Comparison of ENCODE assay signal across 8 mouse cellular contexts in the genomic region with DNA sequence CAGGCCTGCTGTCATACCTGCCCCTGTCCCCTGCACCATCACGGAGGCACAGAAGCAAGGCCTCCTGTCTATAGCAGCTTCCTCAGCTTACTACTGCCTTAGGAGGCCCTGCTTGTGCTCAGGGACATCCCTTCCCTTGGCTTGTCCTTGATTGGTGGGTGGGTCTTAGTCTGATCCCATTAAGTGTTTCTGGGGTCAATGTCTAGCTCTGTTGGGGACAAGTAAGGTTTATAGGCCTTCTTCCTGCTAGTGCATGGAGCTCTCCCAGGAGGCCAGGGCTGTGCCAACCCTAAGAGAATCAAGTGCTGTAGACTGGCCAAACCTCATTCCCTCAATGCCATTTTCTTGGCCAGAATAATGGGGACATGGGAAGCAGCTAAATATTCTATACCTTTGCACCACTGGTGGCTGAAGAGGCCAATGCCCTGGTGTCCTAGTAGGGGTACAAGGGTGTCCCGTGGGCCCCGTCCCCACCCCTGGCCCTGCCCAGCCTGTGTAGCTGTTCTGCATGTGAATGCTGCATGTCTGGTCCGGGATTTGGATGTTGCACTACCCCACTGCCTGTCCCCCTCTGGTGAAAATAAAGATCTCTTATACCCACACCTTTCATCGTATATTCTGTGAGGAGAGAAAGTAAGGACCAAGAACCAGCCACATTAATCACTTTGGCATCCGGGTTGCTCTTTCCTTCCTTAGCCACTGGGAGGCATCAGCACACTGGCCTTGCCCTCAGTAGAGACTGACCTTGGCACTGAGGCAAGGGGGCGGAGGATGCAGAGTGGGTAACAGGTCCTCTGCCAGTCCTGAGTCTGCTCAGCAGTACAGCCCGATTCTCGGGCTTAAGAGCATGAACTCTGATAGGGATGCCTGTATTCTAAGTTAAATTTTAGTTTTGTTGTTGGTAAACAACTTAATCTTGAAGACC. TPM values are rescaled to one million over a fixed set of nuclear protein-coding genes. Genes with fewer than 3 reads are reported as not detected.
DNase-seq lines count a peak whose midpoint lies in the region; ATAC-seq and TF ChIP-seq lines count a peak whose summit lies in the region.

No protein-coding gene starts in this region.

- no peak overlapping the region for H3K27ac ChIP-seq in forebrain, postnatal 0 days (ENCODE audit: low read depth, low read length)
- H3K27ac ChIP-seq in lung, embryonic 15.5 days, result no peak overlapping the region

- intact Hi-C loops in heart, postnatal 36 days (cut with DNase I), result loop anchor here (1.0 to 5.0 kb wide), 2 partner anchors 102 to 117 kb away; no protein-coding TSS in a partner anchor

- H3K36me3 ChIP-seq in forebrain, postnatal 0 days (ENCODE audit: insufficient read depth), result peaks cover 50% of the 10 kb centered on the region
- peaks cover 35% of the 10 kb centered on the region; the same call in 1 of the 2 replicates for H3K36me3 ChIP-seq in lung, embryonic 15.5 days

- no peaks in the 10 kb centered on the region for H3K9me3 ChIP-seq in forebrain, postnatal 0 days (ENCODE audit: low read length)
- no peaks in the 10 kb centered on the region for H3K9me3 ChIP-seq in lung, embryonic 15.5 days

- DNase-seq in ES-CJ7 (ENCODE audit: low read depth, low spot score), result peak; percentile 62
- DNase-seq in c-Kit-positive CD71-negative TER-119-negative erythroid progenitor cells, embryonic 14.5 days (ENCODE audit: low read depth), result peak; percentile 55
- DNase-seq in forebrain, postnatal 0 days, result peak; percentile 72
- DNase-seq in heart, postnatal 36 days, result peak; percentile 72
- DNase-seq in layer of hippocampus, adult 8-10 months (ENCODE audit: low spot score in 2 of 2), result peak; percentile 45 to 68
- DNase-seq in ovary, postnatal 14 days (ENCODE audit: low spot score), result peak; percentile 70
- DNase-seq in thymus, postnatal 36 days, result peak; percentile 32 to 48

- H3K4me1 ChIP-seq in forebrain, postnatal 0 days (ENCODE audit: insufficient read depth), result no peaks in the 10 kb centered on the region
- no peaks in the 10 kb centered on the region for H3K4me1 ChIP-seq in lung, embryonic 15.5 days

- no peak overlapping the region for H3K4me3 ChIP-seq in forebrain, postnatal 0 days (ENCODE audit: low read depth, low read length)
- no peak overlapping the region for H3K4me3 ChIP-seq in lung, embryonic 15.5 days

- 46% methylated on average over 9 of the region's 9 CpGs for WGBS in forebrain, postnatal 0 days
- 48% methylated on average over 9 of the region's 9 CpGs for WGBS in lung, embryonic 15.5 days

- no peak overlapping the region for H3K9ac ChIP-seq in forebrain, postnatal 0 days
- H3K9ac ChIP-seq in lung, embryonic 15.5 days, result no peak overlapping the region

- peak; percentile 86 for TF ChIP-seq CTCF in forebrain, postnatal 0 days (IDR thresholded peaks at IDR 0.05; ENCODE audit: low read depth)

- peak; percentile 88 for ATAC-seq in forebrain, postnatal 0 days
- ATAC-seq in lung, embryonic 15.5 days (ENCODE audit: borderline replicate concordance, extremely low read depth, low FRiP score, low TSS enrichment), result peak; percentile 77; the same call in 1 of the 2 replicates

- no peaks in the 10 kb centered on the region for H3K27me3 ChIP-seq in forebrain, postnatal 0 days (ENCODE audit: insufficient read depth, low read length)
- H3K27me3 ChIP-seq in lung, embryonic 15.5 days, result no peaks in the 10 kb centered on the region

- no peak overlapping the region for H3K4me2 ChIP-seq in forebrain, postnatal 0 days (ENCODE audit: low read depth)
- no peak overlapping the region for H3K4me2 ChIP-seq in lung, embryonic 15.5 days

RNA-seq across cellular contexts. Expression of gene Eral1, which starts 20.1 kb away (rescaled TPM):
- total RNA-seq in forebrain, postnatal 0 days (2014; rRNA removed), result 27.4 and 30.3 TPM in 2 replicates
- polyA plus RNA-seq in forebrain, postnatal 0 days (2015; fragmentation: Nextera tagmentation; extraction: Ambion mirVana), result 25.5 and 26.7 TPM in 2 replicates
- 10 to 100 TPM; 26.2 to 28.4 TPM for total RNA-seq in heart, postnatal 36 days (2021)
- 10 to 100 TPM; 15.8 to 21.7 (median 21.2) TPM for total RNA-seq in layer of hippocampus, adult 8-10 months (2022)
- 34.3 and 36.4 TPM in 2 replicates for polyA plus RNA-seq in lung, embryonic 15.5 days (2015; fragmentation: Nextera tagmentation; extraction: Ambion mirVana)

RNA-seq across cellular contexts. Expression of gene Flot2, which starts 22.4 kb away (rescaled TPM):
- total RNA-seq in forebrain, postnatal 0 days (2014; rRNA removed), result 77.1 and 83.9 TPM in 2 replicates
- polyA plus RNA-seq in forebrain, postnatal 0 days (2015; fragmentation: Nextera tagmentation; extraction: Ambion mirVana), result 101 and 105 TPM in 2 replicates
- total RNA-seq in heart, postnatal 36 days (2021), result 10 to 100 TPM; 63.5 to 64.3 TPM
- total RNA-seq in layer of hippocampus, adult 8-10 months (2022), result 10 to 100 TPM; 75.9 to 79.8 (median 76.1) TPM
- polyA plus RNA-seq in lung, embryonic 15.5 days (2015; fragmentation: Nextera tagmentation; extraction: Ambion mirVana), result 65.9 and 67.2 TPM in 2 replicates

RNA-seq across cellular contexts. Expression of gene Dhrs13, which starts 28.0 kb away (rescaled TPM):
- total RNA-seq in forebrain, postnatal 0 days (2014; rRNA removed), result 48.4 and 59.2 TPM in 2 replicates
- polyA plus RNA-seq in forebrain, postnatal 0 days (2015; fragmentation: Nextera tagmentation; extraction: Ambion mirVana), result 40.5 and 48.4 TPM in 2 replicates
- total RNA-seq in heart, postnatal 36 days (2021), result 1 to 10 TPM; 3.9 to 5.0 TPM
- total RNA-seq in layer of hippocampus, adult 8-10 months (2022), result 1 to 10 TPM; 4.0 to 5.2 (median 4.8) TPM
- 18.7 and 19.8 TPM in 2 replicates for polyA plus RNA-seq in lung, embryonic 15.5 days (2015; fragmentation: Nextera tagmentation; extraction: Ambion mirVana)

RNA-seq across cellular contexts. Expression of gene Fam222b, which starts 34.4 kb away (rescaled TPM):
- 17.4 and 24.6 TPM in 2 replicates for total RNA-seq in forebrain, postnatal 0 days (2014; rRNA removed)
- 21.9 and 24.0 TPM in 2 replicates for polyA plus RNA-seq in forebrain, postnatal 0 days (2015; fragmentation: Nextera tagmentation; extraction: Ambion mirVana)
- 10 to 100 TPM; 11.7 to 12.3 TPM for total RNA-seq in heart, postnatal 36 days (2021)
- 10 to 100 TPM; 27.4 to 30.0 (median 28.1) TPM for total RNA-seq in layer of hippocampus, adult 8-10 months (2022)
- polyA plus RNA-seq in lung, embryonic 15.5 days (2015; fragmentation: Nextera tagmentation; extraction: Ambion mirVana), result 12.4 and 13.9 TPM in 2 replicates
